Mouse (Mus musculus): ENCODE measurements around the gene Smco4.

DNA sequence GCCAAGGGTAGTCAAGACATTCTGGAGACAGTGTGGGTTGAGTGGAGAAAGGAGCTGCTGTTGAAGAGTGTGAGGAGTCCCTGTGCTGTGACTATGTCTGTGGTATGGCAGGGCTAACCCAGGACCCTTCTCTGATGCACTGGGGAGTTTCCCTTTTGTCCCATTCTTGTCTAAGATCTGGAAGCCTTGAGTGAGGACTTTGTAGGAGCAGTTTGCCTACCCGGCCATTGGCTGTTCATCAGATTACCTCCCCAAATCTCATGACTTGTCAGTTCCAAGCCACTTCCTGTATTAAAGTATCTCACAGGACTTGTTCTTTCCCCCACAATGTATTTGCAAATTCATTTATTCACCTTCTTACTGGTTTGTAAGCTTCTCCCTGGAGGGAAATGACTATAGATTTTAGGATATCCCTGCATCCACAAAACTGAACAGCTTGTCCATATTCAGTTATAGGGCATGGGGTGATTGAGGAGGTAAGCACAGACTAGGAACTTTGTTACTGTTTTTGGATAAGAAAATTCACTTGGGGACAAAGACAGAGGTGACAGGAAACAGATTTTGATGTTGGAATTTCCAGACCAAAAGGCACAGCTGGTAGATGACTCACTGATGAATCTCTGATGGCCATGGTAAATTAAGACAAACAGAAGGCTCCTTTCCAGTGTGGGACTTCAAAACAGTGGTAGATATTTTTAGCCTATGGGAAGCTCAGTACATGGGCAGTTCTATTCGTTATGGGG, 5.4 kb upstream of the Smco4 start:
- TF ChIP-seq CTCF (IDR thresholded peaks at IDR 0.05; ENCODE audit: extremely low read depth, insufficient read depth, low read length), result no peak
- TF ChIP-seq POLR2A (IDR thresholded peaks at IDR 0.05; ENCODE audit: extremely low read depth, insufficient read depth, low read length), result no peak
